ENCODE assay signal across 12 mouse cellular contexts in genomic region chr12:82075479-82076221, GRCm38 (mm10).
A peak's percentile ranks its signal among the peaks of the same experiment; 100 is the strongest.
DNase-seq lines count a peak whose midpoint lies in the region; ATAC-seq lines count a peak whose summit lies in the region.
"Had no signal": no experiment of that assay in that cellular context is flagged by ENCODE, and none has a peak within 500 bp of the region (broad histone marks: within the 10 kb centered on the region; RNA-seq: fewer than 3 reads in every experiment).

No protein-coding gene starts in this region.

- no peaks in the 10 kb centered on the region for H3K9me3 ChIP-seq in forebrain, embryonic 10.5 days
- H3K9me3 ChIP-seq in forebrain, embryonic 14.5 days (replicated peaks; ENCODE audit: control insufficient read depth, low read length), result no peaks in the 10 kb centered on the region
- no peaks in the 10 kb centered on the region for H3K9me3 ChIP-seq in limb, embryonic 15.5 days
- H3K9me3 ChIP-seq: heart, embryonic 15.5 days had no signal

- no peaks in the 10 kb centered on the region for H3K27me3 ChIP-seq in forebrain, embryonic 10.5 days (ENCODE audit: poor library complexity, severe bottlenecking)
- H3K27me3 ChIP-seq in forebrain, embryonic 14.5 days (replicated peaks; ENCODE audit: control insufficient read depth, insufficient read depth, low read length), result no peaks in the 10 kb centered on the region
- H3K27me3 ChIP-seq in limb, embryonic 15.5 days, result no peaks in the 10 kb centered on the region
- H3K27me3 ChIP-seq: heart, embryonic 15.5 days had no signal

- 59% methylated on average over 13 of the region's 13 CpGs for WGBS in forebrain, embryonic 10.5 days
- WGBS in forebrain, embryonic 14.5 days, result 76% methylated on average over 13 of the region's 13 CpGs
- WGBS in limb, embryonic 15.5 days, result 39% methylated on average over 13 of the region's 13 CpGs

- peak overlapping the region; percentile 74 for H3K27ac ChIP-seq in forebrain, embryonic 10.5 days
- no peak overlapping the region for H3K27ac ChIP-seq in forebrain, embryonic 14.5 days (ENCODE audit: low read depth, low read length)
- H3K27ac ChIP-seq in limb, embryonic 15.5 days, result peak overlapping the region; percentile 57; the same call in 1 of the 2 replicates
- H3K27ac ChIP-seq: heart, embryonic 15.5 days had no signal

- H3K4me2 ChIP-seq in forebrain, embryonic 14.5 days (ENCODE audit: low read length), result no peak overlapping the region
- no peak overlapping the region for H3K4me2 ChIP-seq in limb, embryonic 15.5 days
- H3K4me2 ChIP-seq: heart, embryonic 15.5 days had no signal

- no peak overlapping the region for H3K9ac ChIP-seq in forebrain, embryonic 14.5 days (ENCODE audit: low read length)
- no peak overlapping the region for H3K9ac ChIP-seq in limb, embryonic 15.5 days
- H3K9ac ChIP-seq: heart, embryonic 15.5 days had no signal

- H3K4me3 ChIP-seq in forebrain, embryonic 10.5 days, result no peak overlapping the region
- H3K4me3 ChIP-seq in forebrain, embryonic 14.5 days (ENCODE audit: low read depth, low read length), result no peak overlapping the region
- H3K4me3 ChIP-seq in limb, embryonic 15.5 days, result no peak overlapping the region
- H3K4me3 ChIP-seq: heart, embryonic 15.5 days had no signal

- ATAC-seq in forebrain, embryonic 14.5 days, result no peak
- no peak for ATAC-seq in limb, embryonic 15.5 days (ENCODE audit: insufficient number of reproducible peaks, low FRiP score, low TSS enrichment, low read depth)
- ATAC-seq: forebrain, embryonic 16.5 days had no signal

- DNase-seq in forebrain, embryonic 10.5 days (ENCODE audit: extremely low spot score, low spot score), result no peak
- DNase-seq in forebrain, embryonic 14.5 days (ENCODE audit: low spot score), result no peak
- DNase-seq in layer of hippocampus, adult 9-11 months, result peak; percentile 54
- no peak for DNase-seq in layer of hippocampus, postnatal 14 days (ENCODE audit: low spot score in 2 of 2)
- peak; percentile 72 to 80 for DNase-seq in frontal cortex, adult 2 months (ENCODE audit: extremely low spot score in 1 of 2, low spot score in 1 of 2)
- DNase-seq in adipocyte (ENCODE audit: low spot score), result no peak
- no peak for DNase-seq in retina, postnatal 1 day
- DNase-seq: adrenal gland, adult 2 months; cerebellum, adult 8-10 months had no signal

- peaks cover 15% of the 10 kb centered on the region for H3K4me1 ChIP-seq in forebrain, embryonic 10.5 days
- no peaks in the 10 kb centered on the region for H3K4me1 ChIP-seq in forebrain, embryonic 14.5 days (ENCODE audit: control insufficient read depth, insufficient read depth, low read length)
- H3K4me1 ChIP-seq in limb, embryonic 15.5 days, result peaks cover 15% of the 10 kb centered on the region; the same call in 1 of the 2 replicates

- no peaks in the 10 kb centered on the region for H3K36me3 ChIP-seq in forebrain, embryonic 10.5 days (replicated peaks)
- no peaks in the 10 kb centered on the region for H3K36me3 ChIP-seq in forebrain, embryonic 14.5 days (ENCODE audit: control insufficient read depth, insufficient read depth, low read length)
- no peaks in the 10 kb centered on the region for H3K36me3 ChIP-seq in limb, embryonic 15.5 days
- H3K36me3 ChIP-seq: heart, embryonic 15.5 days had no signal

Comparison
In these comparisons a context has a peak if more than half of its experiments do, and no peak if none do; other contexts are left out.
1. DNase-seq: peak in layer of hippocampus, adult 9-11 months (single experiment) and frontal cortex, adult 2 months (2 of 2); none in forebrain, embryonic 10.5 days (single experiment), forebrain, embryonic 14.5 days (single experiment), layer of hippocampus, postnatal 14 days (0 of 2), adipocyte (single experiment) and retina, postnatal 1 day (single experiment).